Mouse (Mus musculus): ENCODE measurements around the gene Ppox.

Gene Ppox

GRCm38 (mm10) chr1:171286517-171286916 lies 5.5 kb upstream of the Ppox start:
- in situ Hi-C loops (cut with MboI, MseI) = loop anchor here in 1 of 2 experiments (5.0 kb wide), 1 partner anchor 41 kb away; the partner anchor contains the start of gene Dedd

GRCm38 (mm10) chr1:171285096-171285892 lies 4.3 kb upstream of the Ppox start:
- in situ Hi-C loops (cut with MboI, MseI) = loop anchor here in 1 of 2 experiments (5.0 kb wide), 1 partner anchor 42 kb away; the partner anchor contains the start of gene Dedd

- in situ Hi-C loops (cut with MboI, MseI) = no loop called here
Measured at GRCm38 (mm10) chr1:171284491-171284890, 3.5 kb upstream of the Ppox start.

DNA sequence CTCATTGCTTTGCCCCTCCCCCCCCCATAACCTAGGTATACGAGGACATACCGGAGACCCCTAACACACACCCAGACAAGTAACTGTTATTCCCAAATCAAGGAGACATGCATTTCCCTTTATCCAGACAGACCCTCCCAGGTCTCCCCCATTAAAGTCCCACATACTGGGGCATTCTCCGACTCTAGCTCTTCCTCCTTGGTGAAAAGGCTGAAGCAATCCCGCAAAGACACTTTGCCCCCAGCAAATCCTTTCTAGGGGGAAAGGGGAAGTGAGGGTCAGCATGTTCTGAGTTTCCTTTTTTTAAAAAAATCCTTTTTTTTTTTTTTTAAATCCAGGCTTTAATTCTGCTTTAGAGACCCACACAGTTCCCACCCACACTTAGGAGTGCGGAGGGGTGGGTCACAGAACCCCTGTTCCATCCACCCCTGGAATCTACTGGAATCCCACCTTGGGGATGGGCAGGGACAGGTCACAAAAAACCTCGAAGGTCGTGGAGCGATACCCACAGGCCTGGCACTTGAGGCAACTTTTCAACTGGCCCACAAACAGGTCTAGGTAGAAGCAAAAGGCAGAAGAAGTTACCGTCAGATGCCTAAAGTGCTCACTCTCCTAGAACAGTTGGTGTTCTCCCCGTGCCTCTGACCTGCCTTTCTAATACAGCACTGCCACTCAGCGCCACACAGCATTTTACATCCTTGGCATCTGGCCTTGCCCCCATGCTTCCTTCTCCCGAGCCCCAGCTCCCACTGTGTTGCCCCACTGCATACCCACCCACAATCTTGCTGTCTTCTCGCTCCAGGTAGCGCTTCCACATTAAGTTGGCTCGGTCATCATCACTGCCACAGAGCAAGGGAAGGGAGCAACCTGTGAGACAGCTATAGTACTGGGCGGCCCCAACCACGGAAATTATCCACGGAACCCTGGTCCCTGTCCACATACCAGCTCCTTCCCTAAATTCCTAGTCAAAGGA lies 2.5 kb upstream of the Ppox start:
- in situ Hi-C loops (cut with MboI, MseI) = no loop called here

GRCm38 (mm10) chr1:171282086-171282805 lies 1.3 kb upstream of the Ppox start:
- in situ Hi-C loops (cut with MboI, MseI) = no loop called here

- in situ Hi-C loops (cut with MboI, MseI) = no loop called here
Measured at GRCm38 (mm10) chr1:171281528-171281923, 540 bp upstream of the Ppox start.

DNA sequence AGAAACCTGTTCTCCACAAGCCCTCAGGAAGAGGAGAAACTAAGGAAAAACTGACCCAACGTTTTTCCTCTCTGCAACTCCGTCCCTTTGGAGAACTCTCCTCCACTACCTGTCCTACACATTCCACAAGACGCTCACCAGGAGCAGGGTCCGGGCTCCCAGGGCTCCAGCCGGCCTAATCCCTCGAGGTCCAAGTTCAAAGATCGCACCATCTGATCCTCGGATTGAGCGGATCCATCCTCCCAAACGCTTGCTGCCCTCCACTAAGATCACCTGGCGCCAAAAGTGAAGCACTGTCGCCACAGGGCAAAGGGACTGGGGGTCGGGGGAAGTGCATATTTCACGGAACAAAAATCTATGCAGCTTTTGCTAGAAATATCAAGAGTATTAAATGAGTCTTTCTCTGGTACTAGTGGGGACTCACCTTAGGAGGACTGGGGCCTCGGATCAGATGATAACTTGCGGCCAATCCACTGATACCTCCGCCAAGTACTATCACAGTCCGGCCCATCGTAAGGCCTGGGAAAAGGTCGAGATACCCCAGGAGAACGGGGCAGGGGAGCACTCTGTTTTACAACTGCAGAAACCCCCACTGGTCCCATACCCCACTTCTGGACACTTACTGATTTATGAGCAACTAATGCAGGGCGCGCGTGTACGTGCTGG lies 603 bp downstream of the Ppox start:
- in situ Hi-C loops (cut with MboI, MseI) = no loop called here

DNA sequence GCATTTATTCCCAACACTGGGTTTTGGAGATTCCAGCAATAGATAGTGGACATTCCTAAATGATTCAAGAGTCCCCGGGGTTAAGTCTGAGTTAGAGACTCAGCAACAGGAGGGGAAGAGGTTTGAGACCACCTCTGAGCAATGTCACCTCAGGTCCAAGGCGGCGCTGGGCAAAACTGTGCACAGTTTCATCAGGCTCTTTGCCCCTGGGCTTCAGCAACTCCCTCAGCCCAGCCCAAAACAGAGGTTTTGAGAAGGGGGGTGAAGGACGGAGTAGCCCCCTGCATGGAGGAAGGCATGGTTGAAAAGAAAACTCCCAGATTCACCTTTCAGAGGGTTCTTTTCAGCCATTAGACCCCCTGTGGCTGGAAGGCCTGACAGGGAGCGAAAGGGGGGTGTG lies 1.3 kb downstream of the Ppox start:
- in situ Hi-C loops (cut with MboI, MseI) = no loop called here

DNA sequence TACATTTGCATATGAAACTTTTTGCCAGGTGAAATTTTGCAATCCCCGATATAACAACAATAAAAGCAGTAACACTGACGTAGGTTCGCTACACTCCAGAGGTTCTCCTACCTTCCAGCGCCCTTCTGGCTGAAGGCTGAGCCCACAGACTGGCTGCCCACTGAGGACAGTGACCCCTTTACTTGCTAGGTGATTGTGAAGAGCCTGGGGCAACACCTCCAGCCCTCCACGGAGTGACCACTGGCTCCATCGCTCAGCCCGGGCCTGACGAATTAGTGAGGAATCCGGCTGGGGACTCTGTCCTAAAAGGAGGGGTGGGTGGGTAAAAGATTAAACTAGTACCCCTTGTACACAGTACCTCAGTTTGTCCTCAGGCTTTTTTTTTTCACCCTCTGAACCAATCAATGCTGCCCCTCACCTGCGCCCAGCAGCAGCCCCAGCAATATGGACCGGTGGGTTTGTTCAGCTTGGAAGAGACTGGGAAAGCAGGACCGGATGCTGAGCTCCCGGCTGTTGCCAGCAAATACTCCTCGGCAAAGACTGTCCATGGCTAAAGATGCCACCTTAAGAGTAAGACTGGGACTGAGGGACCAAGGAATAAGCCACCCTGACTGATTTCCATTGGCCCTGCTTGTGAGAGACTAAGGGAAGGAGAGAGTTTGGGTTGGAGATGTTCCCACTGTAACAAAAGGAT lies 1.8 kb downstream of the Ppox start:
- in situ Hi-C loops (cut with MboI, MseI) = no loop called here

GRCm38 (mm10) chr1:171278436-171278835 lies 2.5 kb downstream of the Ppox start:
- in situ Hi-C loops (cut with MboI, MseI) = no loop called here

DNA sequence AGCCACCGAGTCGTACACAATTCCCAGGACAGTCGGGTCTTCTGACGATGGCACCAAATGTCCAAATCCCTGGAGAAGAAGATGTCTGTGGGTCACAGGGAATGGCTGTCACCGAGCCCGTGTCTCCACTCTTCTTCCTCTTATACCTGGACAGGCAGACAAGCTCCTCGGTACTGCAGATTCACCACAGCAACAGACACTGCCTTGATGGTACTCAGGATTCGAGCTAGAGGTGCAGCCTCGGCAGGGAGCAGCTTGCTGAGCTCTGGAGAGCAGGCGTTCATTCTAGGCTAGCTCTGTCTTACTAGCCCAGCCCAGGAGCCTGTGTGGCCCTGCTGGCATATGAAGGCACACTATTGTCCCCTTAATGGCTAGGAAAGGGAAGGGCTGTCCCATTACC lies 3.2 kb downstream of the Ppox start:
- in situ Hi-C loops (cut with MboI, MseI) = no loop called here

GRCm38 (mm10) chr1:171276110-171276748 lies 4.8 kb downstream of the Ppox start:
- in situ Hi-C loops (cut with MboI, MseI) = no loop called here

DNA sequence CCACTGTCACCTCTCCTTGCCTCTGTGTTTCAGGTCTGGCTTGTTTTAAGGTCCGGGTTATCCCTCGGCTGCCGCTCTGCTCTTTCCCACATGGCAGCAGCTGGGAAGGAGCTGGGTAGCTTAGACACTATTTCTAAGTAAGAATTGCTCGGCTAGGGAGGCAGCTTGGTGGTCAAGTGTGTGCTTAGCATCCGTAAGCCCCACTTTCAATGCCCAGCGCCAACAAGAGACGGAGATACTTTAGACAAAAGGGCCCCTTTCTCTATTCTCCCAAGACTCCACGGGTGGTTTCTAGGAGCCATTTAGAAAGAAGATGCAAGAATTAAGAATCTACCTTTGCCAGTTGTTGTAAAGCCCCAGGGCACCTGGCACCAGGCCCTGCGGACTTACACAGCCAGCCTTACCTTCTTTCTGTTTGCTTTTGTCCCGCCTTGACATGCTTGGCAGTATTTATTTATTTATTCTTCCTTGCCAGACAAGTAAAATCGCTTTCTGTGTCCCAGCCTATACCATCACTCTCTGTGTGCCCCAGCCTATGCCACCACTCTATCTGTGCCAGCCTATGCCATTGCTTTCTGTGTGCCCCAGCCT lies 5.7 kb downstream of the Ppox start:
- in situ Hi-C loops (cut with MboI, MseI) = no loop called here

- in situ Hi-C loops (cut with MboI, MseI) = loop anchor here in 1 of 2 experiments (25.0 kb wide), 1 partner anchor 387 kb away; the partner anchor contains the start of genes Dusp12 and Gm26620
Measured at GRCm38 (mm10) chr1:171274171-171274570, 6.8 kb downstream of the Ppox start.

- in situ Hi-C loops (cut with MboI, MseI) = loop anchor here in 1 of 2 experiments (25.0 kb wide), 1 partner anchor 385 kb away; the partner anchor contains the start of genes Dusp12 and Gm26620
Measured at GRCm38 (mm10) chr1:171272086-171272485, 8.9 kb downstream of the Ppox start.

DNA sequence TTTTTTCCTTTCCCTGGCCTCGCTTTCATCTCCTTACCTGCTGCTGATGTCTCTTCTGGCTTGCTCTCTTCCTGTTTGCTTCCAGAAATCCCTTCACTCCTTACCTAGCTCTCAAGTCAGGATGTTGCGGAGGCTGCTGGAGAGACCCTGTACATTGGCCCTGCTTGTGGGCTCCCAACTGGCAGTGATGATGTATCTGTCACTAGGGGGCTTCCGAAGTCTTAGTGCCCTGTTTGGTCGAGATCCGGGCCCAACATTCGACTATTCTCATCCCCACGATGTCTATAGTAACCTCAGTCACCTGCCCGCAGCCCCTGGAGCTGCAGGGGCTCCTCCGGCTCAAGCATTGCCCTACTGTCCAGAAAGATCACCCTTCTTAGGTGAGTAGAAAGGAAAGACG lies 9.4 kb downstream of the Ppox start:
- in situ Hi-C loops (cut with MboI, MseI) = loop anchor here in 1 of 2 experiments (25.0 kb wide), 1 partner anchor 384 kb away; the partner anchor contains the start of genes Dusp12 and Gm26620

- in situ Hi-C loops (cut with MboI, MseI) = loop anchor here in 1 of 2 experiments (25.0 kb wide), 1 partner anchor 384 kb away; the partner anchor contains the start of genes Dusp12 and Gm26620
Measured at GRCm38 (mm10) chr1:171271196-171271595, 9.8 kb downstream of the Ppox start.

- in situ Hi-C loops (cut with MboI, MseI) = loop anchor here in 1 of 2 experiments (25.0 kb wide), 1 partner anchor 383 kb away; the partner anchor contains the start of genes Dusp12 and Gm26620
Measured at GRCm38 (mm10) chr1:171270573-171270900, 10.4 kb downstream of the Ppox start.

Measured in T-helper 17 cell (primary cell).